Mouse (Mus musculus): Measurements from ENCODE around the gene Fgfr1op2.

DNA sequence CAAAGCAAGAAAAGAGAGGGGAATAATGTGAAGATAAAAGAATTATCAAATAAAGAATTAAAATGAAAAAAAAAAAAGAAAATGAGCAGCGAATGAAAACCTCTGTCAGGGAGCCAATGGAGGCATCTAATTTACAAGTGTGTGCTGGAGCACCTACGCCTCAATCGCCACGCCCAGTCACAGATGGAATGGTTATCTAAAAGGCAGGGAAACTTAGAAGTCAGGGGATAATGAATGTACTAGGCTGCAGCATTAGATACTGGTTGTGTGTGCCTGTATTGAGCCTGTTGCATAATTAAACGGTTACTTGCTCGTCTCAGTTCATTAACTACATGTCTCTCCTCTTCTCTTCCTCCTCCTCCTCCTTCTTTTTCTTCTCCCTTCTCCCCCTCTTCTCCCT, 34.4 kb downstream of the Fgfr1op2 start:
- TF ChIP-seq POLR2A (IDR thresholded peaks at IDR 0.05; ENCODE audit: borderline replicate concordance, control insufficient read depth, low read depth, low read length) (no peak), CTCF (IDR thresholded peaks at IDR 0.05; ENCODE audit: control insufficient read depth, insufficient read depth, low read length) (no peak)
